Mouse (Mus musculus) cerebellum, postnatal 10 days (tissue): ENCODE measurements around the gene Slc8a3.

Experiments
- DNase-seq, 2 experiments: peaks; one replicate each; pipeline ENCODE4 v3.0.0; 2021; ENCODE audit warnings: mixed read lengths in 2 of 2

Gene Slc8a3

GRCm38 (mm10) chr12:81237158-81237557 lies 95.8 kb downstream of the Slc8a3 start:
- no peak for DNase-seq

- no peak for DNase-seq
Observed at GRCm38 (mm10) chr12:81235456-81236330, 97.3 kb downstream of the Slc8a3 start.

GRCm38 (mm10) chr12:81233746-81234380 lies 99.1 kb downstream of the Slc8a3 start:
- no peak for DNase-seq

- DNase-seq: peak; percentile 68 to 69
Observed at GRCm38 (mm10) chr12:81227767-81228460, 105.1 kb downstream of the Slc8a3 start.

- DNase-seq: no peak
Observed at GRCm38 (mm10) chr12:81226590-81226989, 106.4 kb downstream of the Slc8a3 start.

- DNase-seq: peak in 1 of 2 experiments; percentile 23
Observed at GRCm38 (mm10) chr12:81225966-81226577, 106.9 kb downstream of the Slc8a3 start.

- no peak for DNase-seq
Observed at GRCm38 (mm10) chr12:81224843-81225242, 108.1 kb downstream of the Slc8a3 start.

- DNase-seq: no peak
Observed at GRCm38 (mm10) chr12:81223276-81223675, 109.7 kb downstream of the Slc8a3 start.

GRCm38 (mm10) chr12:81219339-81219738 lies 113.6 kb downstream of the Slc8a3 start:
- DNase-seq: no peak

GRCm38 (mm10) chr12:81208559-81208958 lies 124.4 kb downstream of the Slc8a3 start:
- DNase-seq: no peak

- no peak for DNase-seq
Observed at GRCm38 (mm10) chr12:81205619-81206560, 127.1 kb downstream of the Slc8a3 start.

GRCm38 (mm10) chr12:81203226-81203625 lies 129.8 kb downstream of the Slc8a3 start:
- no peak for DNase-seq

- peak; percentile 95 to 96 for DNase-seq
Observed at GRCm38 (mm10) chr12:81199280-81199955, 133.6 kb downstream of the Slc8a3 start.

GRCm38 (mm10) chr12:81197468-81198075 lies 135.4 kb downstream of the Slc8a3 start:
- no peak for DNase-seq

GRCm38 (mm10) chr12:81193968-81194367 lies 139.0 kb downstream of the Slc8a3 start:
- no peak for DNase-seq

- no peak for DNase-seq
Observed at GRCm38 (mm10) chr12:81189636-81190035, 143.3 kb downstream of the Slc8a3 start.

GRCm38 (mm10) chr12:81188996-81189395 lies 144.0 kb downstream of the Slc8a3 start:
- DNase-seq: no peak

GRCm38 (mm10) chr12:81188423-81188822 lies 144.6 kb downstream of the Slc8a3 start:
- DNase-seq: no peak

- DNase-seq: no peak
Observed at GRCm38 (mm10) chr12:81186668-81187067, 146.3 kb downstream of the Slc8a3 start.

GRCm38 (mm10) chr12:81186081-81186480 lies 146.9 kb downstream of the Slc8a3 start:
- no peak for DNase-seq

- DNase-seq: no peak
Observed at GRCm38 (mm10) chr12:81184967-81185366, 148.0 kb downstream of the Slc8a3 start.
